Mouse (Mus musculus) heart, adult 2 months (tissue): ENCODE data around the gene Cd99l2.

ENCODE experiments used
- CTCF ChIP-seq: fragments of 200-600 bp; IDR thresholded peaks from 2 replicates; pipeline ENCODE4 v1.8.1; 2022; ENCODE audit warnings: antibody characterized with exemption, mild to moderate bottlenecking, moderate library complexity
- EP300 ChIP-seq: fragments of 200-500 bp; IDR thresholded peaks from 2 replicates; pipeline ENCODE4 v1.6.1; 2011; ENCODE audit warnings: low read depth, low read length, control low read depth; ENCODE audit not compliant: insufficient read depth
- POLR2A ChIP-seq: fragments of 200-500 bp; IDR thresholded peaks from 2 replicates; pipeline ENCODE4 v1.6.1; 2011; ENCODE audit warnings: mild to moderate bottlenecking, low read depth, low read length, control low read depth; ENCODE audit not compliant: insufficient read depth

- TF ChIP-seq CTCF, result no peak
- TF ChIP-seq POLR2A, result no peak
- TF ChIP-seq EP300, result no peak
Observed at GRCm38 (mm10) chrX:71430900-71431299, 61.7 kb downstream of the Cd99l2 start.
